Mouse (Mus musculus) heart, adult 2 months (tissue): ENCODE data around the gene Rpl36-ps4.

Experiments used
- CTCF ChIP-seq: fragments of 200-600 bp; IDR thresholded peaks from 2 replicates; pipeline ENCODE4 v1.8.1; 2022; ENCODE audit warnings: antibody characterized with exemption, mild to moderate bottlenecking, moderate library complexity
- EP300 ChIP-seq: fragments of 200-500 bp; IDR thresholded peaks from 2 replicates; pipeline ENCODE4 v1.6.1; 2011; ENCODE audit warnings: low read depth, low read length, control low read depth; ENCODE audit not compliant: insufficient read depth
- POLR2A ChIP-seq: fragments of 200-500 bp; IDR thresholded peaks from 2 replicates; pipeline ENCODE4 v1.6.1; 2011; ENCODE audit warnings: mild to moderate bottlenecking, low read depth, low read length, control low read depth; ENCODE audit not compliant: insufficient read depth

GRCm38 (mm10) chr17:87873456-87873855, 47.3 kb upstream of the Rpl36-ps4 start:
- TF ChIP-seq POLR2A, result no peak
- no peak for TF ChIP-seq CTCF
- TF ChIP-seq EP300, result no peak
